Mouse (Mus musculus) stomach, postnatal 0 days (tissue): ENCODE results near the gene Ppp1r9a. TPM values are rescaled to one million over a fixed set of nuclear protein-coding genes. Genes with fewer than 3 reads are reported as not detected.

Experiments
- ATAC-seq: fragments of 200-750 bp; cut with Nextera tagmentation; 2 replicates; pipeline ENCODE4 v1.8.0; 2017; ENCODE audit not compliant: low FRiP score, low TSS enrichment
- DNase-seq: peaks from one replicate; pipeline ENCODE4 v3.0.0-alpha.2; 2016; ENCODE audit warnings: low spot score
- H3K27ac ChIP-seq: fragments of 300-500 bp; sonication (generic); replicated peaks from 2 replicates; pipeline ENCODE4 v1.5.1; 2014; ENCODE audit warnings: mild to moderate bottlenecking, control low read depth
- H3K27me3 ChIP-seq: fragments of 300-500 bp; sonication (generic); 2 replicates; pipeline ENCODE4 v1.6.1; 2014; ENCODE audit warnings: low read length; ENCODE audit not compliant: control insufficient read depth, insufficient read depth
- H3K36me3 ChIP-seq: fragments of 300-500 bp; sonication (generic); 2 replicates; pipeline ENCODE4 v1.6.1; 2014; ENCODE audit warnings: low read length, mixed read lengths; ENCODE audit not compliant: control insufficient read depth, insufficient read depth
- H3K4me1 ChIP-seq: fragments of 300-500 bp; sonication (generic); replicated peaks from 2 replicates; pipeline ENCODE4 v1.6.1; 2014; ENCODE audit warnings: antibody characterized with exemption; ENCODE audit not compliant: control insufficient read depth, insufficient read depth
- H3K4me2 ChIP-seq: fragments of 300-500 bp; sonication (generic); replicated peaks from 2 replicates; pipeline ENCODE4 v1.6.1; 2014; ENCODE audit warnings: low read depth, mild to moderate bottlenecking, control low read depth, moderate library complexity
- H3K4me3 ChIP-seq: fragments of 300-500 bp; sonication (generic); 2 replicates; pipeline ENCODE4 v1.5.1; 2014; ENCODE audit warnings: low read depth, low read length, control low read depth
- H3K9ac ChIP-seq: fragments of 300-500 bp; sonication (generic); 2 replicates; pipeline ENCODE4 v1.6.1; 2014; ENCODE audit warnings: mild to moderate bottlenecking, low read length, control low read depth, mixed read lengths
- H3K9me3 ChIP-seq: fragments of 300-500 bp; sonication (generic); 2 replicates; pipeline ENCODE4 v1.6.1; 2016; ENCODE audit warnings: low read length; ENCODE audit not compliant: control insufficient read depth
- CTCF ChIP-seq: IDR thresholded peaks from 2 replicates; pipeline ENCODE4 v1.5.1; 2016; ENCODE audit warnings: antibody characterized with exemption, low read depth, mild to moderate bottlenecking, moderate library complexity
- EP300 ChIP-seq: optimal IDR thresholded peaks from 2 replicates; pipeline ENCODE3; 2016; ENCODE audit warnings: antibody characterized with exemption
- WGBS: fragments of 180-500 bp; shearing (Covaris S2); extraction: QIAGEN DNeasy Blood & Tissue Kit; methylation state at CpG from one replicate; pipeline ENCODE4 v1.1.7; 2014; 5-methylcytosine and 5-hydroxymethylcytosine counted together
- polyA plus RNA-seq: library from polyadenylated mRNA; unstranded; fragments of >200 nt; fragmentation: Nextera tagmentation; extraction: Ambion mirVana; gene quantifications from 2 replicates; pipeline ENCODE4 v1.2.1, GENCODE M21; 2015

The Ppp1r9a gene
- polyA plus RNA-seq, 1 experiment from 2014 or later: 3.1 TPM

GRCm38 (mm10) chr6:5114857-5115256 lies 212.1 kb downstream of the Ppp1r9a start:
- TF ChIP-seq EP300 (no peak), CTCF (no peak)
- Histone ChIP-seq H3K9ac (no peak overlapping the region), H3K4me1 (no peaks in the 10 kb centered on the region), H3K4me3 (no peak overlapping the region), H3K4me2 (no peak overlapping the region), H3K27ac (no peak overlapping the region), H3K27me3 (no peaks in the 10 kb centered on the region), H3K36me3 (no peaks in the 10 kb centered on the region), H3K9me3 (no peaks in the 10 kb centered on the region)
- DNase-seq (no peak), ATAC-seq (no peak)
- 78% methylated on average over 7 of the region's 7 CpGs for WGBS

- H3K27ac ChIP-seq: no peak overlapping the region
- no peaks in the 10 kb centered on the region for H3K4me1 ChIP-seq
- H3K4me3 ChIP-seq: no peak overlapping the region
- no peaks in the 10 kb centered on the region for H3K27me3 ChIP-seq
- no peak overlapping the region for H3K4me2 ChIP-seq
- WGBS: 84% methylated on average over 15 of the region's 15 CpGs
- ATAC-seq: no peak
- no peak overlapping the region for H3K9ac ChIP-seq
- no peak for TF ChIP-seq EP300
- no peak for TF ChIP-seq CTCF
- no peaks in the 10 kb centered on the region for H3K36me3 ChIP-seq
- no peaks in the 10 kb centered on the region for H3K9me3 ChIP-seq
- DNase-seq: no peak
Measured at GRCm38 (mm10) chr6:5119181-5119910, 216.6 kb downstream of the Ppp1r9a start.

GRCm38 (mm10) chr6:5120229-5120628 lies 217.5 kb downstream of the Ppp1r9a start:
- no peaks in the 10 kb centered on the region for H3K36me3 ChIP-seq
- ATAC-seq: no peak
- H3K27ac ChIP-seq: no peak overlapping the region
- no peak overlapping the region for H3K4me2 ChIP-seq
- TF ChIP-seq CTCF (no peak), EP300 (no peak)
- H3K4me3 ChIP-seq: no peak overlapping the region
- no peaks in the 10 kb centered on the region for H3K4me1 ChIP-seq
- no peak overlapping the region for H3K9ac ChIP-seq
- no peaks in the 10 kb centered on the region for H3K27me3 ChIP-seq
- no peak for DNase-seq
- H3K9me3 ChIP-seq: no peaks in the 10 kb centered on the region
- 50% methylated on average over 3 of the region's 3 CpGs for WGBS

GRCm38 (mm10) chr6:5129364-5130093 lies 226.8 kb downstream of the Ppp1r9a start:
- no peak overlapping the region for H3K27ac ChIP-seq
- H3K4me3 ChIP-seq: no peak overlapping the region
- H3K4me1 ChIP-seq: no peaks in the 10 kb centered on the region
- WGBS: 86% methylated on average over 14 of the region's 14 CpGs
- H3K9ac ChIP-seq: no peak overlapping the region
- TF ChIP-seq EP300: no peak
- TF ChIP-seq CTCF: no peak
- no peak overlapping the region for H3K4me2 ChIP-seq
- H3K27me3 ChIP-seq: no peaks in the 10 kb centered on the region
- ATAC-seq (no peak), DNase-seq (no peak)
- H3K9me3 ChIP-seq: no peaks in the 10 kb centered on the region
- H3K36me3 ChIP-seq: no peaks in the 10 kb centered on the region

- no peak overlapping the region for H3K4me2 ChIP-seq
- WGBS: 61% methylated on average over 6 of the region's 6 CpGs
- no peaks in the 10 kb centered on the region for H3K27me3 ChIP-seq
- no peak for ATAC-seq
- H3K4me3 ChIP-seq: no peak overlapping the region
- no peak for DNase-seq
- H3K9me3 ChIP-seq: no peaks in the 10 kb centered on the region
- TF ChIP-seq EP300 (no peak), CTCF (no peak)
- H3K36me3 ChIP-seq: no peaks in the 10 kb centered on the region
- no peak overlapping the region for H3K9ac ChIP-seq
- H3K27ac ChIP-seq: no peak overlapping the region
- no peaks in the 10 kb centered on the region for H3K4me1 ChIP-seq
Measured at GRCm38 (mm10) chr6:5134986-5135385, 232.3 kb downstream of the Ppp1r9a start.

- no peaks in the 10 kb centered on the region for H3K9me3 ChIP-seq
- 75% methylated on average over 6 of the region's 6 CpGs for WGBS
- no peak for TF ChIP-seq CTCF
- no peak for TF ChIP-seq EP300
- no peak for DNase-seq
- no peaks in the 10 kb centered on the region for H3K27me3 ChIP-seq
- no peak overlapping the region for H3K4me2 ChIP-seq
- no peak for ATAC-seq
- H3K9ac ChIP-seq: no peak overlapping the region
- no peaks in the 10 kb centered on the region for H3K36me3 ChIP-seq
- no peak overlapping the region for H3K4me3 ChIP-seq
- no peak overlapping the region for H3K27ac ChIP-seq
- H3K4me1 ChIP-seq: no peaks in the 10 kb centered on the region
Measured at GRCm38 (mm10) chr6:5136046-5136445, 233.3 kb downstream of the Ppp1r9a start.
